Mouse (Mus musculus) heart, embryonic 10.5 days (tissue): ENCODE results near the gene Ttyh3. TPM values are rescaled to one million over a fixed set of nuclear protein-coding genes. Genes with fewer than 3 reads are reported as not detected.

Experiments
- DNase-seq: peaks from one replicate; pipeline ENCODE4 v3.0.0-alpha.2; 2017; ENCODE audit warnings: low spot score
- H3K27ac ChIP-seq: fragments of 300-500 bp; sonication (generic); 2 replicates; pipeline ENCODE4 v1.5.1; 2016; ENCODE audit warnings: mild to moderate bottlenecking
- H3K27me3 ChIP-seq: fragments of 300-500 bp; sonication (generic); 2 replicates; pipeline ENCODE4 v1.6.1; 2016; ENCODE audit warnings: mild to moderate bottlenecking; ENCODE audit not compliant: poor library complexity, insufficient read depth, severe bottlenecking
- H3K36me3 ChIP-seq: fragments of 300-500 bp; sonication (generic); 2 replicates; pipeline ENCODE4 v1.6.1; 2016; ENCODE audit warnings: mild to moderate bottlenecking, moderate library complexity
- H3K4me1 ChIP-seq: fragments of 300-500 bp; sonication (generic); 2 replicates; pipeline ENCODE4 v1.6.1; 2016; ENCODE audit warnings: mild to moderate bottlenecking
- H3K4me3 ChIP-seq: fragments of 300-500 bp; sonication (generic); 2 replicates; pipeline ENCODE4 v1.5.1; 2016; ENCODE audit warnings: mild to moderate bottlenecking, moderate library complexity
- H3K9me3 ChIP-seq: fragments of 300-500 bp; sonication (generic); 2 replicates; pipeline ENCODE4 v1.6.1; 2016; ENCODE audit warnings: mild to moderate bottlenecking, moderate library complexity
- WGBS: fragments of 180-500 bp; shearing (Covaris S2); methylation state at CpG from one replicate; pipeline ENCODE4 v1.1.7; 2016; 5-methylcytosine and 5-hydroxymethylcytosine counted together
- polyA plus RNA-seq: library from polyadenylated mRNA; unstranded; fragments of >200 nt; fragmentation: Nextera tagmentation; extraction: Ambion mirVana; gene quantifications from 2 replicates; pipeline ENCODE4 v1.2.1, GENCODE M21; 2016

Gene Ttyh3
- polyA plus RNA-seq, 1 experiment from 2014 or later: 32.9 TPM

DNA sequence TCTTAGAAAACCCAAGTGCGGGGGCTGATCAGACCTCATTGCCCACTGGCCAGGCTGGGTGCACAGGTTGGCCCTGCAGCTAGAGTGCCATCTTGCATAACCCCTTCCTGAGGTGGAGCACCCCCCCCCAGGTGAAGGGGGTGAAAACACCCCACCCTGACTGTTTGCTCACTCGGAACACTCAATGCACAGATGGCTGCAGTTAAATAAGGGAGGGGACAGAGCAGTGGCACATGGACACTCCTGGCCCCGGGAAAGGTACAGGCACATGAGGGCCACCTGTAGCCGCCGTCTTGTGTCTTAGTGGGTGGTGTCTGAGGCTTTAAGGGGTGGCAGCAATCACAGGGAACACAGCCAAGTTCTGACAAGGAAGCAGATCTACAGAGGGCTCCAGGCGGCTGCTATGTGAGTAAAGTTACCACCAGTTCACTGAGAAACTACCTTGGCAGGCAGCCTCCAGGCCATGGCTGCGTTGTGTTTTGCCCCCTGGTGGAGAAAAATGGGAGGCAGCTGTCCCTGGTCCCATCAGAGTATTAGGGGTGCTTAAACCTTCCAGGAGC lies 14.9 kb upstream of the Ttyh3 start:
- WGBS: 59% methylated on average over 7 of the region's 7 CpGs
- Histone ChIP-seq H3K4me1 (peaks cover 44% of the 10 kb centered on the region), H3K9me3 (peaks cover 2% of the 10 kb centered on the region), H3K27me3 (0 out of 2 replicates have a peak, but pooled peaks cover 8% of the 10 kb centered on the region), H3K27ac (0 out of 2 replicates have a peak overlapping the region, but pooled peaks have one; percentile 83), H3K36me3 (peaks cover 11% of the 10 kb centered on the region), H3K4me3 (no peak overlapping the region)
- DNase-seq: no peak

DNA sequence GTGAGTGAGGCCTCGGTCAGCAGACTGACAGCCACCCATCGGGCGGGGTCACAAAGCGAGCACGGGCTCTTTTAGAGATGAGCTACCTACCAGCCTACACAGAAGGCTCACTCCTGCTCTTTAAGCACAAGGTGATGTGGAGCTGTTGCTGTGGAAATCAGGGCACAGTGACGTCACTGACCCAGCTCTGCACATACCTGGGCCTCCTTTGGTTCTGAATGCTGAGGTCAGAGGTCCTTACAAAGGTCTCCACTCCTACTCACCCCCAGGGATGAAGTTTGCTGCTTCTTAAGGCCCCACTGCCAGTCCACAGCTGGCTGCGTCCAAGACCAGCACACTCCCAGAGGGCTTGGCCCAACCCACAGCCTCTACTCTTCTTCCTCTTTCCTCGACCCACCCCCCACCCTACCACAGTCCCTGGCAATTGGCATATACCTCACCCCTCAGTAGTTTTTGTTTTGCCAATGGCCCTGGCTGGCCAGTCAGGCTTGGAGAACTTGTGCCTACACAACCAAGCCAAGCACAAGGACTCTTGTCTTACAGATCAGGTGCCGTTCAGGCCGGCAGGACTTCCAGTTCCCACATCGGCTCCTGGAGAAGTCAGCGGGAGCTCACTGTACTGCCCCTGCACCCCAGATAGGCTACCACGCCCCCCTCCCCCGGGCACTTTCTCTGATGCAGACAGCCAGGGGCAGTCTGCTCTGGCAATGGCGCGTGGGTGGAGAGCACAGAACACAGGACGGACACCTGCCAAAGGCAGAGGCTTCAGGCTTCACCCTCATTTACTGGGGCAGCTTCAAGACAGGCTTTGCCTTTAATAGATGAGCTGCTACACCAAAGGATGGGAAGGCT lies 14.1 kb upstream of the Ttyh3 start:
- Histone ChIP-seq H3K27ac (peak overlapping the region; percentile 83), H3K9me3 (no peaks in the 10 kb centered on the region), H3K4me3 (no peak overlapping the region), H3K27me3 (0 out of 2 replicates have a peak, but pooled peaks cover 8% of the 10 kb centered on the region), H3K4me1 (peaks cover 43% of the 10 kb centered on the region), H3K36me3 (peaks cover 3% of the 10 kb centered on the region; the same call in 1 of the 2 replicates)
- WGBS: 60% methylated on average over 17 of the region's 17 CpGs
- DNase-seq: no peak

DNA sequence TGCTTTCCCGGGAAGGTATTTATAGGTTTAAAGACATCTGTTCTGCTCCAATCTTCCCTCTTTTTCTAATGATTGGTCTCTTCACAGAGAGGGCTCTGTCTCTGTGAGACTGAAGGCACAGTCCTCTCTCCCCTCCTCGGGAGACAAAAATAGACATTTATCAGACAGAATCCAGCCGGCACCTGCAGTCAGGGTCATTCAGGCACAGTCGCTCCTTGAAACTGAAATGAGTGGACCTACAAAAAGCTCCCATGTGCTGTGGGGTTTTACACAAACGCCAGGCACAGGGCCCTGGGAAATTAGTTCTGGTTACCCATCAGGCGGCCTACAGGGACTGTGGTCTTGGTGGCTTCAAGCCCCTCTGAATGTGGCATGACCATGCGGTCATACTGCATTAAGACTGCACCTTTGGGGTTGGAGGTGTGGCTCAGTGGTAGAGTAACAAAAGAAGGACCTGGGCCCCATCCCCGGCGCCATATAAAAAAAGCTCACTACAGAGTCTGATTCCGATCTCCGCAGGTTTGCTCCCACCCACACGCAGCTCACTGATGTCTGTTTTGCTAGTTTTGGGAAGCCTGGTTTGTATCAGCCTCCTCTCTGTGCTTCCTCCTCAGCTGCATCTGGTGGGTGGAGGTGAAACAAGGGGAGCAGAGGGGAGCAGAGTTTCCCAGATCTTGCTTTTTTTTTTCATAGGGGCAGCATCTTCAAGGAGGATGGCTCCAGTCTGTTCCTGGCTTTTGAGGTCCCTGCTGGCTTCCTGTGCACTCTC lies 13.2 kb upstream of the Ttyh3 start:
- H3K4me3 ChIP-seq: no peak overlapping the region
- H3K27ac ChIP-seq: peak overlapping the region; percentile 83
- DNase-seq: no peak
- WGBS: 36% methylated on average over 12 of the region's 12 CpGs
- H3K4me1 ChIP-seq: peaks cover 38% of the 10 kb centered on the region
- H3K36me3 ChIP-seq: no peaks in the 10 kb centered on the region
- H3K9me3 ChIP-seq: no peaks in the 10 kb centered on the region
- H3K27me3 ChIP-seq: 0 out of 2 replicates have a peak, but pooled peaks cover 8% of the 10 kb centered on the region

DNA sequence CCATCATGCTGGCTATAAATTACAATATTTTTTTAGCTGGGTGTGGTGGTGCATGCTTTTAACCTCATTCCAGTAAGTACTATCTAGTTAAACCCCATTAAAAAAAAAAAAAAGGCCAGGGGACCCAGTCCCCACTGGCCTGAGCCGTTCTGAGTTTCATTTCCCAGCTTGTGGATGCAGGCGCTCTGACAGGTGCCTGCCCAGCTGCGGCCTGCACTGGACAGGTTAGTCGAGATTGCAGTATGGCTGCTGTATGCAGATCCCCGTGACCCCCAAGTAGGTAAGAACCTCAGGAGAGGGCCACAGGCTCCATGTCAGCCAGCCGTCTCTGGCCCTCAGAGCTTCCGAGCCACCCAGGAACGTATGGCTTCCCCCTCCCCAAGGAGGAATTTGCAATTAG lies 12.6 kb upstream of the Ttyh3 start:
- H3K36me3 ChIP-seq: no peaks in the 10 kb centered on the region
- H3K4me3 ChIP-seq: no peak overlapping the region
- no peak for DNase-seq
- H3K27ac ChIP-seq: peak overlapping the region; percentile 83
- 42% methylated on average over 8 of the region's 8 CpGs for WGBS
- 0 out of 2 replicates have a peak, but pooled peaks cover 8% of the 10 kb centered on the region for H3K27me3 ChIP-seq
- H3K4me1 ChIP-seq: peaks cover 38% of the 10 kb centered on the region
- H3K9me3 ChIP-seq: no peaks in the 10 kb centered on the region

DNA sequence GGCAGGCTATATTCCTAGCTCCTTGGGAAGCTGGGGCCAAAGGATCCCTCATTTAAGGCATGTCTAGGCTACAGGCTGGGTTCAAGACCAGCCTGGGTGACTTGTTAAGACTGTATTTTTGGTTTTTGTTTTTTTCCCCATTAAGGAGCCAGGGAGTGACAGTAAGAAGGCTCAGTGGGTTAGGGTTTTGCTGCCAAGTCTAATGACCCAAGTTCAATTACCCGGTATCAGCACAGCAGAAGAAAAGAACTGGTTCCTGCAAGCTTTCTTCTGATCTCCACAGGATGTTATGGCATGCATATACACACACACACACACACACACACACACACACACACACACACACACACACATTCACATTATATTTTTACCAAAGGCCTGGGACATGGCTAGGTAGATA lies 11.6 kb upstream of the Ttyh3 start:
- WGBS: 75% methylated on average over 1 of the region's 1 CpGs

DNA sequence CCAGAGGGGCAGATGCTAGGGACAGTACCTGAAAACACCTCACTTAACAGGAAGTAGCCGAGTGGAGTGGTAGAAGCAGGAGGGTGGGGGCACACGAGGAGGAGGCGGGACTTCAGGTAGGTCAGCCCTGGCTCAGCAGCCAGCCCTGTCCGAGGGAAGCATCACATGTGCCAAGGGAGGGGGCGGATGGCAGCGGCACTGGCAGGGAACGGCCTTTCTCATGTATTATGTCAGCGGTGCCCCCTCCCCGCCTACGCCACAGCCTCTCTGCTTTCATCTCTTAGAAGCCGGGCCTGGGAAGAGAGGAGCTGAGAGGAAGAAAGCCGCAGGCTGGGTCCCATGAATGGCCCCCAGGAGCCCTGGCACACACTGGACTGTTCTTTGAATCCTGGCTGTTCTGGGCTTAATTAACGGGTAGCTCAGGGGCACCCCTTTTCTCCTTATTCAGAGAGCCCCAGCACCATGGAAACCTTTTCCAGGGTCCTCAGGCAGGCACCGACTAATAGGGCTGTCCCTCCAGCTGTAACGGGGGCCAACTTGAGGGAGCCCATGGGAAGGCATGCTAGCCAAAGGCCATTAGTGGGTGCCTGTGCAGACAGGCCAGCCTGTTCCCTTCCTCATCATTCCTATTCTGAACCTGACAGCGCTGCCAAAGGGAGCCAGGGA lies 10.9 kb upstream of the Ttyh3 start:
- Histone ChIP-seq H3K4me3 (no peak overlapping the region), H3K27ac (no peak overlapping the region), H3K27me3 (0 out of 2 replicates have a peak, but pooled peaks cover 8% of the 10 kb centered on the region), H3K9me3 (no peaks in the 10 kb centered on the region), H3K4me1 (peaks cover 38% of the 10 kb centered on the region), H3K36me3 (no peaks in the 10 kb centered on the region)
- WGBS: 47% methylated on average over 16 of the region's 16 CpGs
- no peak for DNase-seq

More for the DNA sequence above, 11.6 kb upstream of the Ttyh3 start:
- Histone ChIP-seq H3K4me3 (no peak overlapping the region), H3K27ac (no peak overlapping the region; the same call in 1 of the 2 replicates), H3K36me3 (no peaks in the 10 kb centered on the region), H3K4me1 (peaks cover 38% of the 10 kb centered on the region), H3K27me3 (0 out of 2 replicates have a peak, but pooled peaks cover 8% of the 10 kb centered on the region), H3K9me3 (no peaks in the 10 kb centered on the region)
- no peak for DNase-seq

DNA sequence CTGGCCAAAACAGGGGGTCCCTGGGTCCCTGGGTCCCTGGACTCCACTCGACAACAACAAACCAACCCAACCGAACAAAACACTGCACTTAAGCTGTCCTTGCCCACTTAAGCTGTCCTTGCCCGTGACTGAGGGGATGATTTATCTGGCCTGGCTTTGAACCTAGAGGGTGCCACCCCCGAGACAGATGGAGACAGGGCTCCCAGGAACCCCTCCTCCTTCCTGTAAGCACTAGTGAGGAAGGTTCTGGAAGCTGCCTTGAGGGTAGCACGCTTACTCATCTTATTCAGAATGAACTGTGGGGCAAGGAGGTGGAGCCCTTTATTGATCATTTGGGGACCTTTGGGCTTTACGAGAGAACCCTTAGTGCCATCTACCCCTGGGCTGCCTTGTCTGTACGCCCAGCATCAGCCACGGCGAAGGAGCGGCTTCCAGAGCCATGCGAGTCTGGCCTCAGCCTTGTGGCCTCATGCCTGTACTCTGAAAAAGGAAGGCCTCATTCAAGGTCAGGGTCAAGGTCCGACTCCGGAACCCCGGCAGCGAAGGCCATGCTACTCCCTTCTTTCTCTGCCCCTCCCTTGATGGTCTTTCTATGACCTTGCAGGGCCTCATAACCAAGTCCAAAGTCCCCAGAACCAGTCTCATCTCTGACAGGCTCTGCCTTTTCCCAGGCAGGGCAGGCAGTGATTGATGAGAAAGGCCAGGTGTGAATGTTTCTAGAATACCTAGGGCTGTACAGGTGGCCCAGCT lies 5.4 kb upstream of the Ttyh3 start:
- Histone ChIP-seq H3K27ac (peak overlapping the region; percentile 47; the same call in 1 of the 2 replicates), H3K36me3 (no peaks in the 10 kb centered on the region), H3K4me1 (peaks cover 25% of the 10 kb centered on the region), H3K27me3 (0 out of 2 replicates have a peak, but pooled peaks cover 10% of the 10 kb centered on the region), H3K9me3 (no peaks in the 10 kb centered on the region), H3K4me3 (no peak overlapping the region)
- 80% methylated on average over 15 of the region's 15 CpGs for WGBS
- no peak for DNase-seq

DNA sequence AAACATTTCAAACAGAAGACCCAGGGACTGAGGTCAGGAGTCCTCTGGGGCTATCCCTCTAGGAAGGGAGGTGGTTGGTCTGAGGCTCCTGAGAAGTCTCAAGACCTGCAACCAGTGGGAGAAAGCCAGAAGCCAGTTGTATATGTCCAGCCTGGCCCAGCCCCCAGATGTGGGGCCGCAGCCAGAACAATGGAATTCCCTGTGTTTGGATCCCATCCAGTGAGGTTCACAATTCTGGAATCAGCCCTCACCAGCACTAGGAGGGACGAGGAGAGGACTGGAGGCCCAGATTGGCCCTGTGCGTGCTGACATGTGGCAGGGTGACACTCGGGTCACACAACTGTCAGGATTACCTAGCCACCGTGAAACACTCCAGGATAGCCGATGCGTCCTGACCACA lies 3.8 kb upstream of the Ttyh3 start:
- Histone ChIP-seq H3K36me3 (no peaks in the 10 kb centered on the region), H3K4me3 (no peak overlapping the region), H3K9me3 (no peaks in the 10 kb centered on the region), H3K27ac (peak overlapping the region; percentile 63; the same call in 1 of the 2 replicates), H3K27me3 (0 out of 2 replicates have a peak, but pooled peaks cover 8% of the 10 kb centered on the region), H3K4me1 (peaks cover 32% of the 10 kb centered on the region)
- DNase-seq: no peak
- 66% methylated on average over 7 of the region's 7 CpGs for WGBS

DNA sequence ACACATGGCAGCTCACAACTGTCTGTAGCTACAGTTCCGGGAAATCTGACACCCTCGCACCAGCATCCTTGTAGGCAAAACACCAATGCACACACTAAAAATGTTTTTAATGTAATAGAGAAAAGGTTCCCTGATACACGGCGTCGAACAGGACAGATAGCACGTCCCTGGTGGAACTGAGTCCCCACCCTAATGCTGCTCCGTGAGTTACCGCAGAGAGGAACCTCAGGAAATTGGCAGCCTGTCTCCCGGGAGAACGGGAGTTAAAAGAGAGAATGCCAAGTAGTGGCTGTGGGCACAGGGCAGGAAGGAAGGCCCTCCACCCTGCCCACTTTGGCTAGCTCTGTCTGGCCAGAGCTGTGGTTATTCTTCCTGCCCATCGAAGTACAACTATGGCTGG lies 2.4 kb upstream of the Ttyh3 start:
- H3K27ac ChIP-seq: no peak overlapping the region

DNA sequence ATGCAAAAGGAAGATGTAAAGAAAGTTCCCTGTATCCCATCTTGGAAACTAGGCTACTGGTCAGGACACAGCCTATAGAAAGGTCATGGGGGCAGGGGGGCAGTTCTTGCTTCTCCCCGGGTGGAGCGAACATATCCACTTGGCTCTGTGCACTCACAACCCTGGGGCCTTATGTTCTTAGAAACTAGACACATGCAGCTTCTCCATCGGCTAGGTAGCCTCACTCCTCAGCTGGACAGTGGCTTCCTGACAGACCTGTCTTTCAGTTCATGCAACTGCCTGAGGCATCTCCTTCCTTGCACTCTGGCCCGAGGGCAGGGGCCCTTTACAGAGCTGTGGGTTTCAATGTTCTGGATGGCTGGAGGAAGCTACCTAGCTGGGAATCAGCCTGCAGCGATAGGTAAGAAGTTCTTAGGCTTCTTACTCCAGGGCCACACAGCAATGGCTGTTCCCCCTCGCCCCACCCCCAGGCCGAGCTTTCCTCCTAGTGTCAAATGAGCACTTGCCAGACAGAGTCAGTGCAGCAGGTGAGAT lies 1.1 kb upstream of the Ttyh3 start:
- Histone ChIP-seq H3K27me3 (0 out of 2 replicates have a peak, but pooled peaks cover 8% of the 10 kb centered on the region), H3K4me3 (peak overlapping the region; percentile 96; the same call in 1 of the 2 replicates), H3K27ac (peak overlapping the region; percentile 98), H3K9me3 (no peaks in the 10 kb centered on the region), H3K4me1 (peaks cover 59% of the 10 kb centered on the region), H3K36me3 (peaks cover 7% of the 10 kb centered on the region)
- 62% methylated on average over 7 of the region's 7 CpGs for WGBS
- DNase-seq: no peak

More for the DNA sequence above, 2.4 kb upstream of the Ttyh3 start:
- H3K4me1 ChIP-seq: peaks cover 46% of the 10 kb centered on the region
- H3K36me3 ChIP-seq: 0 out of 2 replicates have a peak, but pooled peaks cover 3% of the 10 kb centered on the region
- 0 out of 2 replicates have a peak, but pooled peaks cover 8% of the 10 kb centered on the region for H3K27me3 ChIP-seq
- WGBS: 83% methylated on average over 11 of the region's 11 CpGs
- no peak for DNase-seq
- no peaks in the 10 kb centered on the region for H3K9me3 ChIP-seq
- H3K4me3 ChIP-seq: no peak overlapping the region

DNA sequence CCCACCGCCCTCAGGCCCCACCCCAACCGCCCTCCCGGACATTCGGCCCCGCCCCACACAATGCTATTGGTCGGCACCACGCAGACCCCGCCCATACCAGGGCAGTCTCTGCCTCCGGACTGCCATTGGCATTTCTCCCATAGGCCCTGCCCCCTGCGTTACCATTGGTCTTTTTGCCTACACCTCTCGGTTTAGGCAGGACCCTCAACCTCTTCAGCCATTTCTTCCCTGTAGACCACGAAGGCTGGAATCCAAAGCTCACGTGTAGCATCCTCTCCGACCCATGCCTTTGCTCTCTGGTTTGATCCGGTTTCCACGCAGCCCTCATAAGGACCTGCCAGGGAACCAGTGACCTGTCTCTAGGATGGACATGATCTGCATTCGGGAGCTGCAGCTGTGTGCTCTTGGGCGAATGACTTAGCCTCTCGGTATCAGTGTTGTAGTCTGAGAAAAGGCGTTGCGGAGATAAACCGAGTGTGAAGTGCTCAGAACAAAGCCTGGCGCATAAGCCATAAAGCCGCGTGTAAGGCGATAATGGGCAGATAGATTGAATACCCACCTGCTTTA lies 353 bp upstream of the Ttyh3 start:
- peaks cover 61% of the 10 kb centered on the region for H3K4me1 ChIP-seq
- 3% methylated on average over 24 of the region's 26 CpGs for WGBS

More for the DNA sequence above, 353 bp upstream of the Ttyh3 start:
- H3K4me3 ChIP-seq: peak overlapping the region; percentile 96
- peak; percentile 99 for DNase-seq
- peak overlapping the region; percentile 98 for H3K27ac ChIP-seq
- peaks cover 12% of the 10 kb centered on the region for H3K36me3 ChIP-seq
- 0 out of 2 replicates have a peak, but pooled peaks cover 8% of the 10 kb centered on the region for H3K27me3 ChIP-seq
- H3K9me3 ChIP-seq: no peaks in the 10 kb centered on the region
